Mouse (Mus musculus) testis, postnatal 10 days (tissue): ENCODE measurements at regions not wholly inside any gene's neighbourhood (a gene's known extent, or its start where the extent isn't known, plus 50 kb on each side); places are given as distances from the start of the nearest gene placed in this dataset.

Experiments used
- DNase-seq: peaks from one replicate; pipeline ENCODE4 v3.0.0; 2021; ENCODE audit warnings: low spot score

DNA sequence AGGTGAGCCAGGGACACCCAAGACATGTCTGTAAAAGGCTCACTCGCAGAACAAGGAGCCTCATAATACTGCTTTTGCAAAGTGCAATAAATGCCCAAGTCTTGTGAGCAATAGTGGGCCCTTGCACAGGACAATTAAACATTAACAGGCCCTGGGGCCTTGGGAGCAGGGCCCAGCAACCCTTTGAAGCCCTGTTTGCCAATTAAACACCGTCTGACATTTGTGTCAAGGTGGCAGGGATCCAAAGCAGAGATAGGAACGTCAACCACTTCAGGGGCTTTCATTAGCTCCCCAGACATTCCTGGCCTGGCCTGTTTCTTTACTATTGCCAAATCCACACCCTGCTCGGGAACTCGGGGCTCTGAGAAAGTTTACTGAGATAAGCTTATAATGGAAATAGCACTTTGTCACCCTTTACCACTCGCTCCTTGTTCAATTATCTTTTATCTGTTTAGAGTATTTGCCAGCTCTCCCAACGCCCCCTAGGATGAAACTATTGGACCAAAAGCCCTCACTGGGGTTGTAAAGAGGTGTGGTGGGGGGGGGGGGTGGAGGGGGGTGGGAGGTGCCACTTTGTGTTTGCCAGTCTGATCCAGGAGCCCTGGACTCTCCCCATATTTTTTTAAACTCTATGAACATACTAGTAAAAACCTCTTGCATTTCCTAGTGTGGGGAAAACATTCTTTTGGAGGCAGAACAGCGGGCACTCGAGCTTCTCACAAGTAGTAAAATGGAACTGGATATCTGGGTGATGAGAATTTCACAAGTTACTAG is 247.4 kb downstream of the Fam49a start:
- DNase-seq = no peak

DNA sequence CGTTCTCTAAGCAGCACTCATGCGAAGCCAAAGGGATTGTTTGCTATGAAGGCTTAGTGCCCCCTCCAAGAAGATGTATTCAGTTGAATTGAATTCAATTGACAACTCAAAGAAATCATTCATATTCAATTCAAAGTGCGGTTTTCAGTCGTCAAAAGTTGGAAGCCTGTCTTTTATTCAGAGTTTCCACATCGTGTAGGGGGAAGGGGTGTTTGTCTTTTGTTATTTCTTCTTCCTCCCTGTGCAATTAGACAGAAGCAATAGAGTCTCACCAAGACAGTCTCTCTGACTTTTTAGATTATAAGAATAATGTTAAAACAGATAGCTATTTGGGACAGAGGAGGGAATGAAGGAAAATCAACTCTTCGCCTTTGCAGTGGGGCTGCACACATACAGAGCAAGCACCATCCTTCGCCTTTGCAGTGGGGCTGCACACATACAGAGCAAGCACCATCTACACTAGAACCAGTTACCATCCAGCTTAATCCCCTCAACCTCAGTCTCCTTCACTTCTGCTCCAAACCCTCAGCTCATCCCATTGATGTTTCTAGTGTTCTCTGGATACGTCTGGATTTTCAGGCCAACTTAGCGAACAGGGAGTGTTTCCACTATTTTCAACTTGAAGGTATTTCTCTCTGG is 246.7 kb downstream of the Fam49a start:
- DNase-seq = no peak

DNA sequence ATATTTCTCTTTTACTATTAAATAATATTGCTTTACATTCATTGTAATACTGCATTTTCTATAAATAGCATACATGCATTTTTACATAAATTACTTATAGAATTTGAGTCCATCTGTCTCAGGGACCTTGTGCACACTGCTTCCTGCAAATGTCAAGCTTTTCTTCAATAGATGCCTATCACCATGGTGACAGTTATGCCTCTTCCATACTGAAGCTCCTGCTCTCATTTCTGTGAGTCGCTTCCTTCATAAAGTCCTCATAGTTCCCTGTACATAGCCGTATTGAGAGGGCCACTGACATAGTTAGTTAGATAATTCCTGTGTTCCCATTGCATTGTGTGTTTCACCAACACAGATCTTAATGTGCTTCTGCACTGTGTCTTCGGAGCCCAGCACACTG is 244.7 kb downstream of the Fam49a start:
- no peak for DNase-seq

DNA sequence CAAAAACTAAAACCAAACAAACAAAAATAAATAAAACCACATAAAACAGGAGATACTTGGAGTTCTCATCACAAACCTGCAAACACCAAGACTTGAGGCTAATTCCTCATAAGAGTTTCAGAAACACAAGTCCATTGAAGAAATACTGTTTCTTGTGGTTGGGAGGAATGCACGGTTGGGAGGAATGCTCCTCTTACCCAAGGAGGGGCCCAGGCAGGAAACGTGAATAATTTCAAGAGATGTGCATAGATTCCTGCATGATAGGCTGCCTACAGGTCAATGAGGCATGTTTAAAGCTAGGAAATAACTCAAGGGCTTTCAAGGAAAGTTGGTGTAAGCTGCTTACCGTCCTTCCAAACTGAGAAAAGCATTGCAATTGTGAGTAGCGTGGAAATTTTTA is 243.7 kb downstream of the Fam49a start:
- DNase-seq = no peak

DNA sequence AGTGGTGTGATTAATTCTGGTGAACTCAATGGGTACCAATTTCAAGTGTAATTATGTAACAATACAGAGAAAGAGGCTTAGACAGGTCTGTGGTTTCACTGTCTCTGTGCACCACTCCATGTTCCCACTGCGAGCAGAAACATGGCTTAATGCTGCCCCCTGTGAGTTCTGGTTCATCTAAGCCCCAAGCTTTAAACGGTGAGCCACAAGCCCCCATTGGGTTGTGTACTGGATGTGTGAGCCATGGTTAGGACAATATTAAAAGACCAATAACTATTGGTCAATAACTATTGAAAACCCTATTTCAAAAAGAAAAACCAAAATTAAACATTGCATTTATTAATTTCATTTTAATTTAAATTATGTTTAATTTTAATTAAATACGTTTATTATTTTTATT is 238.0 kb downstream of the Fam49a start:
- no peak for DNase-seq

DNA sequence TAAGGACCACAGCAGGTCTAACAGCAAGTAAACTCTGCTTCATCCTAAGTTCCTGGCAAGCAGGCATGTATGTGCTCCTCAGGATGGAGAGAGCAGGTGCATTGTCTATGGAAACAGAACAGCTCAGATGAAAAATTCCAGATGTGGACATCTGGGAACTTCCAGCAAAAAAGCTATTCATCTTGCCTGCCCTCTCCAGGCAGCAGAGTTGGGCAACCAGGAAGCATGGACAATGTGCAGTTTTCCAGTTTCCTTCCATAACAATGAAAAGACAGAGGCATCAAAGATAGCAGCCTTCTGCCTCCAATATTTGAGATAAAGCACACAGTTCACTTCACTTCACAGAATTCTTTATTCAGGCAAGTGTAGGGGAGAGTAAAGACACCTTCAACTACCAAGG is 236.7 kb downstream of the Fam49a start:
- DNase-seq = no peak

DNA sequence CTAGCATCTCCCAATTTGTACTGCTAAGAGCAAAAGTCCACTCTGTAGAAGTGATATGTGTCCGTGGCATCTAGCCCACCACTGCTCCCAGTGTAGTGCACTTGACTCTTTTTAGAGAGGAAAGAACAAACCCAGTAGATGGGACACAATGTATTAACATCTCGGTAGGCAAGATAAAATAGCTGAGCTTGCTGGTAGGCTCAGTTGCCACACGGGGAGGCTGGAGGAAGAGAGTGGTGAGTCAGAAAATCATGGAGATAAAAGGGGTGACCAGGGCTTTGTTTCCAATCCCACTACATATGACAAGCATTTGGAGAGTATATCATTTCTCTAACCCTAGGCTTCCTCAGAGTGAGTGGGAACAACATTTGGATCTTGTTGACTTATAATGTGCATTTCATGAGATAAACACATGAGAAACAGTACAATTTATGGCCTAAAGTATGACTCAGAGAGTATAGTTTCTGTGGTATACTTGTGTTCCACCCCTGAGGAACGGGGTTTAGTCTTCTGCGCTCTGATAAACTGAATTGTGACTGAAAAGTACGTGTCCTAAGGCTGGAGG is 235.4 kb downstream of the Fam49a start:
- DNase-seq = no peak

DNA sequence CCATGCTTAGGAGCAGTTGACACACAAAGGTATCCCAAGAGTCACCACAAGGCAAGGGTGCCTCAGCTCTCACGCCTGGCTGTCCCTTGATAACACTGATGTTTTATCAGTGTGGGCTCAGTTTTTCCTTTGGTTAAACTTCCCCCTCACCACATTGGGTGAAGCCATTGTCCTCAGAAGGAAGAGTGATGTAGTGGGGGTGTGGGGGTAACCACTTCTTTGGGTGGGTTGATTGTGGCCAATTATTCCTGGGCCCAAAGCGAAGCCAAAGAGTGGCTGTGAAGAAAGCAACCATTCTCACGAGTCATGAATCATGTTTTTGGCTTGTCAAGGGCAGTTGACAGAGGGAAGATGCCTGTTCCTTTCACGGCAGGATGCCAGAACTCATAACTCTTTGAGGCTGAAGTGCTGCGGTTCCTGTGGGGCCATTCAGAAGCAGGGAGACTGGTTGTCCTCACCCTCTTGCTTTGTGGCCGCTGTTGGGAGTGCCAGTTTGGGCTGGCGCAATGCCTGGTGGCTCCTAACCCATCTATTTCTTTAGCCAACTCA is 234.7 kb downstream of the Fam49a start:
- no peak for DNase-seq

DNA sequence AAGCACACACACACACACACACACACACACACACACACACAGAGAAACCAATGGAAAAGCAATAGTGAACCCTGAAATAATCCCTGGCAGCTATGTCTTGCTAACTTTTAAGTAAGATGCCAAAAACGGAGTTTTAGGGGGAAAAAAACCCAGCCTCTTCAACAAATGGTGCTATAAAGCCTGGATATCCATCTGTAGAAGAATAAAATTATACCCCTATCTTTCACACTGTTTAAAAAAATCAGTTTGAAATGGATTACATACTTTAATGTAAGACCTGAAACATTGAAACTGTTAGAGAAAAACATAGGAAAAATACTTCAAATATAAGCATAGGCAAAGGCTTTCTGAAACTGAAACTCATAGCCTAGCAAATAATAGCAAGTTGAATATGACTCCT is 228.2 kb downstream of the Fam49a start:
- no peak for DNase-seq

DNA sequence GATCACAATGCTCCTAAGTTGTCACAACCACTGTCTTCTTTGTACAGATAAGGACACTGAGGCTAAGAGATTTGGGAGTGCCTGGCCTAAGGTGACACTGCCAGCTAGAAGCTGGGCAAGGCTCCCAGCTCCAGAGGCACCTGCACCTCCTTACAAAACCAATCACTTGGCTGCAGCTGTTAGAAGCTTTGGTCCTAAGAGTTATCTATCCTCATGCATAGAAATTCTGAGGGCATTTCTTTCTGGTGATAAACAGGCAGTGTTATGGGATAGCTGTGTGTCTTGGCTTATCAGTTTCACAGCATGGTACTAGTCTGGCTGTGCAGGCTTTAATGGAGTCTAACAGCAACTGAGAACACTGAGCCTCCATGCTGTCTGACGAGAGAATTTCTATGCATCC is 226.2 kb downstream of the Fam49a start:
- no peak for DNase-seq

DNA sequence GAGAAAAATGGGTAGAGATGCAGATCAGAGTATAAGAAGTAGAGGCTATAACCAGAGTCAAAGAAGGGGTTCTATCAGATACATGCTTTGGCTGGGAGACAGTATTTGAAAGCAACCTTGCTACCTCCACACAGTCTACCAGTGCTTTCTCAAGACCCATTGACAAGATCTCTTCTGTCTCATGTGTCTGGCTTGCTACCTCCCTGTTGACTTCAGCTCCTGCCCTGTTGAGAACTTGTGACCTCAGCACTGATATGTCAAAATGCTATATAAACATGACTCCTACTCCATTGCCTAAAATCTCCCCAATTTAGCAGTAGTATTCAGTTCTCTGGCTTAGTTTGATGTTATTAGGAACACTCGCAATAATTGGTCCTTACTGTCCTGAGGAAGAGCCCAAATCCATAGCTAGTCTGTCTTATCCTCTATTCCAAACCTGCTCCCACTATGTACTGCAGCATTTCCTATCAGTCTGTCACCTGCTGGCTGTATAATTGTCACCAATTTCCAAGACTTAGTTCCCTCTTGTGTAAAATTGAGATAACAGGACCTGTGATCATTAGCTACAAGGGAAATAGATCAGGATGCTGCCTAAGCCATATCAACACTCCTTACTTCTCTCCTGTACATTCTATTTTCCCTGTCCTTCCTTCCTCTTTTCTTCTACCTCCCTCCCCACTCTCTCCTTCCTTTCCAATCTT is 224.9 kb downstream of the Fam49a start:
- DNase-seq = no peak

DNA sequence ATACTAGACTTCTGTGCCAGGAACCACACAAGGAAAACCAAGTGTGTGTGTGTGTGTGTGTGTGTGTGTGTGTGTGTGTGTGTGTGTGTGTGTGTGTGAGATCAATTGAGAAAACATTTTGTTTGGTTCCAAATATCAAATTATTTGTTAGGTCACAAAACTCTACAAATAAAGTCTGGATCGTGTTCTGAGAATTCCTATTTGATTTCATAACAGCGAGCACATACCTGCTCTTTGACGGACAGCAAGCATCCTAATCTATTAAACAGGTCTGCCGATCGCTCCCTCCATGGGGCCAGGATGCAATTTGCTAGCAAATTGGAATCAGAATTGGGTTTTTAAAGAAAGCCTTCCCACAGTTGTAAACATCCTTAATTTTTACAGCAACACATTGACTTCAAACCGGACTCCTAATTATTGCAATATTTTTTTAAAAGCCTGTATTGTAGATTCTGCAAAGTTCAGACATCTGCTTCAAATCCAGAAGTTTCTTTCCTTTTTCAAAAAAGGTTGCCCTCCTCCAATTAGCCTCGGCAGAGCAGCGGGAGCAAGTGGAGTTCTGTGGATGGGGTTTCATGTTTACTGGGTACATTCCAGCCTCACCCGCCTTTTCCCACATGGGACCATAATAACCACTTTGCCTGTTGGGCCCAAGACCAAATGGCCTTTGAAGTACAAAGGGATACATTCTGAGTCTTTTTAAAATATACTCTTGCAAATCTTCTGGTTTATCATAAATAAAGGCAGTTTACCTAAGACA is 223.2 kb downstream of the Fam49a start:
- DNase-seq = no peak

DNA sequence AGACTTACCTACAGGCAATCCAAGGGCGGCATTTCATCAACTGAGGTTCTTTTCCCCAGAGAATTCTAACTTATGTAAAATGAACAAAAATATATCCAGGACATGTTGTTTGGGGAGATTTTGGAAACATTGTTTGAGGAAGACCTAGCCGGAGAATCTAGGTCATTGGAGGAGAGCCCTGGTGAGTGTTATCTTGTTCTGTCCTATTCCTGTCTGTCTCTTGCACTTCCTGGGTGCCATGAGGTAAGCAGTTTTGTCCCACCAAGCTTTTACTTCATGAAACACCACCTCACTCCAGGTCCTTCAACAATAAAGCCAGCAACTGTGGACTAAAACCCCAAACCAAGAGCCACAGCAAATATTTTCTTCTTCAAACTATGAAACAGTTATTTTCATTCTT is 218.5 kb downstream of the Fam49a start:
- no peak for DNase-seq

DNA sequence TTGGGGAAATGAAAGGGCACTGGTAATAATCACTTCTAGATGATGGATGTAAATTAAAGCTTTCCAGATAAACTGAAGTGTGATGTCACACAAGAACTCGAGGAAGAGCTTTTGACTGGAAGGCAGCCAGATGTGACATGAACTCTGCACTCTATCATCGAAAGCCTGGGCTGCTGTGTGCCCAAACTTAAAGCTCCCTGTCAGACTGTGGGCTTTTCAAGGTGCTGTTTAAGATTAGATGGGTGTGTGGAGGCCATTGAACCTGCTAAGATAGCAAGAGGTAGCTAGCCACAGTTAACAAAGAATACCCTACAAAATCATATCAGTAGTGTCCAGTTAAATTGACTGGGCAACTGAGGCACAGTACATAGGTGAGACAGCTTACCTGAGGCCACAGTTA is 190.1 kb downstream of the Fam49a start:
- no peak for DNase-seq

DNA sequence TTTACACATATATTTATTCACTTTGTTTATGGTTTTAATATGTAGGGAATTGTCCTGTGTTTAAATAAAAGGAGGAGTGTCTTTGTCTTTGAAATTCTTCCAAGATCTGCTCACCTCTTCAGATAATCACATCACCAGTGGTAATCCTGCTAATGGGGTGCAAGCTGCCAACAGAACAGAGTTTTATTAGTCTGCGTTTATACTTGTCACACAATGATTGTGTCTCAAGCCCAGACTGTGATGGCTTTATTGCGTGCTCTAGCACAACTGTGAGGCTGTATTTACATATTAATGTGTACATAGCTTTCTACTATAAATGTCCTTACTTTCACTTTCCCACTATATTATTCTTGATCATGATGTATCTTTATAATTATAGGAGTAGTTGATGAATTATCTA is 184.8 kb downstream of the Fam49a start:
- DNase-seq = no peak

DNA sequence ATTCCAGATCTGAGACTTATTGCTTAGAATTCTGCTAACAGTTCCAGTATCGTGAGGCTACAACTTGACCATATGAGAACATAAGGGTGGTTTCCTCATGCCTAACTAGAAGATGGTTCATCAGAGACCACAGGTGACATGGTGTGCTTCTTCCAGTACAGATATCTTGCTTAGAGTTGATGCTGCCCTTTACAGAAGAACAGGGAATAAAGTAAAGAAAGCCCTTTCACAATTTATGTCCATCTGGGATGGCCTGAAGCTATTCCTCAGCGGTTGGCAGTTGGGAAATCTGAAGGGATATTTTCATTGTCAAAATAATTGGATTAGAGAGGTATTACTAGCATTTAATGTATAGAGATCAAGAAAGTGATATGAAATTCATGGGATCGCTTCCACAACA is 184.3 kb downstream of the Fam49a start:
- no peak for DNase-seq

DNA sequence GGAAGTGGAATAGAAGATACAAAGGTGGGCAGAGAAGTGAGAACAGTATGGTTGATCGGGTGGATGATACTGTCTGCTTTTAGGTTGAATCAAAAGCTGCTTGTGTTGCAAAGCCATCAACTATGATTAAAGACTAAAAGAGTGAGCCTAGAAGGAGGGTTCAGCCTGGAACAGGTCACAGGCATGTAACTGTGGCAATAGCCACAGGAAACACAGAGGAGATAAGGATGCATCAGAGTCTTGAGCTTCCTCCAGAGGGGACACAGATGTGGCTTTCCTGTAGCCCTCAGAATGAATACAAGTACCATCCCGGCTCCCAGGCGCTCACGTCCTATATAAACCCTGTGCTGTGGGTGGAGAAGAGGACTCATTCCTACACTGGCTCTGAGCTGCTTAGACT is 180.9 kb downstream of the Fam49a start:
- no peak for DNase-seq

DNA sequence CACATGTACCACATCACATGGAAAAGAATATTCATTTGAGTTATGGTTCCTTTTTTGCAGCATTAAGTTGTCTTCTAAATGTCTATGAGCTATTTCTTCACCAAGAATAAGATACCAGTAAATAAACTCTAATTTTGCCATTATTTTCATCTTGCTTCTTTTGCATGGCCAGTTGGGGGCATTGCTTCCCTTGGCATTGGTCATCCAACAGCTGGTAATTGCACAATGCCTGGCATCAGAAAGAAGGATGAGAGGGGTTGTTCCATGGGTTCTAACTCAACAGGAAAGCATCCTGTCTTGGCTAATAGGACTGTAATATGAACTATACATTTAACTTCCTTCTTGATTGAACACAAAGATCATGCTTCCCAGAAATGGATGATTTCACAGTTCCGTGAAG is 174.4 kb downstream of the Fam49a start:
- DNase-seq = no peak

DNA sequence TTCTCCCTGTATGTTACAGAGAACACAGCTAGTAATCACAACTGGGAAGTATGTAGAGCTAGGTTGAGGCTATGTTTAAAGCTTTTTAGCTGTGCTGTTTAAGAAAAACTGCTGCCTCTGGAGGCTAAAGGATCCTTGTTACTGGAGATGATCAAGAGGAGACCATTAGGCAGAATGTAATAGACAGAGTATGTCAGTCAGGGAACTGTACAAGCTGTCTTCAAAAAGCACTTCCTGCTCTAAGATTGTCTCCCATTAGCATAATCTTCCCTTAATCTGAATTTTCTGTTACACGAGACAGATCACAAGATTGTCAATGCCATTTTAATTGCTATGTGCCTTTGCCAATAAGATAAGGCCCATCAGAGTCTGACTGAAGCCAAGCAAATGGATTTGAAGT is 170.7 kb downstream of the Fam49a start:
- DNase-seq = no peak
